Mouse (Mus musculus): Measurements from ENCODE around the gene Lrpap1. TPM values are rescaled to one million over a fixed set of nuclear protein-coding genes. Genes with fewer than 3 reads are reported as not detected.

Lrpap1 gene
- polyA plus RNA-seq (2015; fragmentation: Nextera tagmentation; extraction: Ambion mirVana): 78.4 and 82.6 TPM in 2 replicates

- Histone ChIP-seq H3K27ac (ENCODE audit: low read length) (peak within 1 kb of the TSS; percentile 41), H3K9me3 (ENCODE audit: control insufficient read depth, low read length) (no peaks in the 10 kb centered on the region), H3K36me3 (ENCODE audit: control insufficient read depth, insufficient read depth, low read length) (peaks cover 8% of the 10 kb centered on the region; the same call in 1 of the 2 replicates), H3K4me3 (ENCODE audit: low read length) (peak within 1 kb of the TSS; percentile 95), H3K9ac (ENCODE audit: low read depth, low read length) (peak within 1 kb of the TSS; percentile 87), H3K4me1 (ENCODE audit: control insufficient read depth, insufficient read depth, low read length) (peaks cover 18% of the 10 kb centered on the region), H3K27me3 (replicated peaks; ENCODE audit: control insufficient read depth, insufficient read depth, low read length) (no peaks in the 10 kb centered on the region), H3K4me2 (ENCODE audit: low read depth, low read length) (peak within 1 kb of the TSS; percentile 84)
- WGBS: under 1% methylated on average over 39 of the region's 39 CpGs
- ATAC-seq: peak; percentile 95
Measured at GRCm38 (mm10) chr5:35104960-35105921, at the start of gene Lrpap1. TSS of gene Lrpap1 (minus strand) at chr5:35105766.

- no peak for ATAC-seq
- peaks cover 4% of the 10 kb centered on the region; the same call in 1 of the 2 replicates for H3K4me1 ChIP-seq (ENCODE audit: control insufficient read depth, insufficient read depth, low read length)
- WGBS: 79% methylated on average over 5 of the region's 5 CpGs
- no peak overlapping the region for H3K9ac ChIP-seq (ENCODE audit: low read depth, low read length)
- no peaks in the 10 kb centered on the region for H3K36me3 ChIP-seq (ENCODE audit: control insufficient read depth, insufficient read depth, low read length)
- no peak overlapping the region for H3K27ac ChIP-seq (ENCODE audit: low read length)
- no peak overlapping the region for H3K4me2 ChIP-seq (ENCODE audit: low read depth, low read length)
- no peaks in the 10 kb centered on the region for H3K9me3 ChIP-seq (ENCODE audit: control insufficient read depth, low read length)
- H3K27me3 ChIP-seq (replicated peaks; ENCODE audit: control insufficient read depth, insufficient read depth, low read length): no peaks in the 10 kb centered on the region
- no peak overlapping the region for H3K4me3 ChIP-seq (ENCODE audit: low read length)
Measured at GRCm38 (mm10) chr5:35149939-35150338, 44.4 kb upstream of the Lrpap1 start.

GRCm38 (mm10) chr5:35149526-35149925 lies 44.0 kb upstream of the Lrpap1 start:
- no peak overlapping the region for H3K4me2 ChIP-seq (ENCODE audit: low read depth, low read length)
- ATAC-seq: no peak
- H3K9me3 ChIP-seq (ENCODE audit: control insufficient read depth, low read length): no peaks in the 10 kb centered on the region
- no peak overlapping the region for H3K4me3 ChIP-seq (ENCODE audit: low read length)
- peaks cover 4% of the 10 kb centered on the region; the same call in 1 of the 2 replicates for H3K4me1 ChIP-seq (ENCODE audit: control insufficient read depth, insufficient read depth, low read length)
- 77% methylated on average over 4 of the region's 4 CpGs for WGBS
- H3K9ac ChIP-seq (ENCODE audit: low read depth, low read length): no peak overlapping the region
- H3K36me3 ChIP-seq (ENCODE audit: control insufficient read depth, insufficient read depth, low read length): no peaks in the 10 kb centered on the region
- no peak overlapping the region for H3K27ac ChIP-seq (ENCODE audit: low read length)
- H3K27me3 ChIP-seq (replicated peaks; ENCODE audit: control insufficient read depth, insufficient read depth, low read length): no peaks in the 10 kb centered on the region

GRCm38 (mm10) chr5:35147963-35148767 lies 42.6 kb upstream of the Lrpap1 start:
- H3K4me1 ChIP-seq (ENCODE audit: control insufficient read depth, insufficient read depth, low read length): peaks cover 4% of the 10 kb centered on the region; the same call in 1 of the 2 replicates
- H3K27me3 ChIP-seq (replicated peaks; ENCODE audit: control insufficient read depth, insufficient read depth, low read length): no peaks in the 10 kb centered on the region
- H3K27ac ChIP-seq (ENCODE audit: low read length): no peak overlapping the region
- H3K4me3 ChIP-seq (ENCODE audit: low read length): no peak overlapping the region
- ATAC-seq: no peak
- H3K36me3 ChIP-seq (ENCODE audit: control insufficient read depth, insufficient read depth, low read length): no peaks in the 10 kb centered on the region
- H3K4me2 ChIP-seq (ENCODE audit: low read depth, low read length): no peak overlapping the region
- WGBS: 61% methylated on average over 8 of the region's 8 CpGs
- no peak overlapping the region for H3K9ac ChIP-seq (ENCODE audit: low read depth, low read length)
- H3K9me3 ChIP-seq (ENCODE audit: control insufficient read depth, low read length): no peaks in the 10 kb centered on the region

GRCm38 (mm10) chr5:35147155-35147962 lies 41.8 kb upstream of the Lrpap1 start:
- no peak overlapping the region for H3K27ac ChIP-seq (ENCODE audit: low read length)
- ATAC-seq: no peak

GRCm38 (mm10) chr5:35146747-35147146 lies 41.2 kb upstream of the Lrpap1 start:
- no peak overlapping the region for H3K27ac ChIP-seq (ENCODE audit: low read length)

More at GRCm38 (mm10) chr5:35147155-35147962, 41.8 kb upstream of the Lrpap1 start:
- no peak overlapping the region for H3K9ac ChIP-seq (ENCODE audit: low read depth, low read length)
- no peaks in the 10 kb centered on the region for H3K9me3 ChIP-seq (ENCODE audit: control insufficient read depth, low read length)
- H3K27me3 ChIP-seq (replicated peaks; ENCODE audit: control insufficient read depth, insufficient read depth, low read length): no peaks in the 10 kb centered on the region
- H3K4me3 ChIP-seq (ENCODE audit: low read length): no peak overlapping the region
- peaks cover 4% of the 10 kb centered on the region; the same call in 1 of the 2 replicates for H3K4me1 ChIP-seq (ENCODE audit: control insufficient read depth, insufficient read depth, low read length)
- H3K36me3 ChIP-seq (ENCODE audit: control insufficient read depth, insufficient read depth, low read length): no peaks in the 10 kb centered on the region
- 29% methylated on average over 2 of the region's 2 CpGs for WGBS
- no peak overlapping the region for H3K4me2 ChIP-seq (ENCODE audit: low read depth, low read length)

GRCm38 (mm10) chr5:35144716-35145115 lies 39.1 kb upstream of the Lrpap1 start:
- 91% methylated on average over 2 of the region's 2 CpGs for WGBS
- peaks cover 4% of the 10 kb centered on the region; the same call in 1 of the 2 replicates for H3K4me1 ChIP-seq (ENCODE audit: control insufficient read depth, insufficient read depth, low read length)

More at GRCm38 (mm10) chr5:35146747-35147146, 41.2 kb upstream of the Lrpap1 start:
- ATAC-seq: no peak
- Histone ChIP-seq H3K4me3 (ENCODE audit: low read length) (no peak overlapping the region), H3K4me1 (ENCODE audit: control insufficient read depth, insufficient read depth, low read length) (peaks cover 4% of the 10 kb centered on the region; the same call in 1 of the 2 replicates), H3K9me3 (ENCODE audit: control insufficient read depth, low read length) (no peaks in the 10 kb centered on the region), H3K4me2 (ENCODE audit: low read depth, low read length) (no peak overlapping the region), H3K9ac (ENCODE audit: low read depth, low read length) (no peak overlapping the region), H3K27me3 (replicated peaks; ENCODE audit: control insufficient read depth, insufficient read depth, low read length) (no peaks in the 10 kb centered on the region), H3K36me3 (ENCODE audit: control insufficient read depth, insufficient read depth, low read length) (no peaks in the 10 kb centered on the region)
- WGBS: 77% methylated on average over 2 of the region's 2 CpGs

GRCm38 (mm10) chr5:35143460-35144245 lies 38.1 kb upstream of the Lrpap1 start:
- Histone ChIP-seq H3K4me2 (ENCODE audit: low read depth, low read length) (no peak overlapping the region), H3K4me1 (ENCODE audit: control insufficient read depth, insufficient read depth, low read length) (peaks cover 4% of the 10 kb centered on the region; the same call in 1 of the 2 replicates), H3K9ac (ENCODE audit: low read depth, low read length) (no peak overlapping the region), H3K36me3 (ENCODE audit: control insufficient read depth, insufficient read depth, low read length) (no peaks in the 10 kb centered on the region), H3K4me3 (ENCODE audit: low read length) (no peak overlapping the region), H3K27me3 (replicated peaks; ENCODE audit: control insufficient read depth, insufficient read depth, low read length) (no peaks in the 10 kb centered on the region), H3K9me3 (ENCODE audit: control insufficient read depth, low read length) (no peaks in the 10 kb centered on the region), H3K27ac (ENCODE audit: low read length) (no peak overlapping the region)
- ATAC-seq: no peak
- 66% methylated on average over 10 of the region's 10 CpGs for whole genome bisulfite sequencing

More at GRCm38 (mm10) chr5:35144716-35145115, 39.1 kb upstream of the Lrpap1 start:
- Histone ChIP-seq H3K9me3 (ENCODE audit: control insufficient read depth, low read length) (no peaks in the 10 kb centered on the region), H3K4me3 (ENCODE audit: low read length) (no peak overlapping the region), H3K27me3 (replicated peaks; ENCODE audit: control insufficient read depth, insufficient read depth, low read length) (no peaks in the 10 kb centered on the region), H3K36me3 (ENCODE audit: control insufficient read depth, insufficient read depth, low read length) (no peaks in the 10 kb centered on the region), H3K9ac (ENCODE audit: low read depth, low read length) (no peak overlapping the region), H3K4me2 (ENCODE audit: low read depth, low read length) (no peak overlapping the region), H3K27ac (ENCODE audit: low read length) (no peak overlapping the region)
- ATAC-seq: no peak

All from intestine, embryonic 16.5 days (tissue).